Mouse (Mus musculus) hindbrain, embryonic 16.5 days (tissue): Measurements from ENCODE around the gene Fbxo47. TPM values are rescaled to one million over a fixed set of nuclear protein-coding genes. Genes with fewer than 3 reads are reported as not detected.

Experiments
- ATAC-seq: fragments of 200-750 bp; cut with Nextera tagmentation; 2 replicates; pipeline ENCODE4 v1.8.0; 2017; ENCODE audit warnings: moderate TSS enrichment, moderate library complexity
- H3K27ac ChIP-seq: fragments of 300-500 bp; sonication (generic); 2 replicates; pipeline ENCODE4 v1.5.1; 2014; ENCODE audit warnings: low read depth, mild to moderate bottlenecking, control low read depth, low read length, moderate library complexity
- H3K27me3 ChIP-seq: fragments of 300-500 bp; sonication (generic); replicated peaks from 2 replicates; pipeline ENCODE4 v1.6.1; 2014; ENCODE audit warnings: low read length; ENCODE audit not compliant: control insufficient read depth, insufficient read depth
- H3K36me3 ChIP-seq: fragments of 300-500 bp; sonication (generic); 2 replicates; pipeline ENCODE4 v1.6.1; 2014; ENCODE audit warnings: mild to moderate bottlenecking, low read length, moderate library complexity, mixed read lengths; ENCODE audit not compliant: control insufficient read depth, insufficient read depth
- H3K4me1 ChIP-seq: fragments of 300-500 bp; sonication (generic); 2 replicates; pipeline ENCODE4 v1.6.1; 2014; ENCODE audit warnings: low read depth, low read length; ENCODE audit not compliant: control insufficient read depth, insufficient read depth
- H3K4me2 ChIP-seq: fragments of 300-500 bp; sonication (generic); 2 replicates; pipeline ENCODE4 v1.6.1; 2014; ENCODE audit warnings: mild to moderate bottlenecking, low read length, control low read depth, moderate library complexity
- H3K4me3 ChIP-seq: fragments of 300-500 bp; sonication (generic); 2 replicates; pipeline ENCODE4 v1.5.1; 2014; ENCODE audit warnings: mild to moderate bottlenecking, low read length, control low read depth, moderate library complexity
- H3K9ac ChIP-seq: fragments of 300-500 bp; sonication (generic); 2 replicates; pipeline ENCODE4 v1.6.1; 2014; ENCODE audit warnings: low read depth, mild to moderate bottlenecking, control low read depth, low read length, moderate library complexity
- H3K9me3 ChIP-seq: fragments of 300-500 bp; sonication (generic); 2 replicates; pipeline ENCODE4 v1.6.1; 2014; ENCODE audit warnings: mild to moderate bottlenecking, low read length, moderate library complexity; ENCODE audit not compliant: control insufficient read depth
- WGBS: fragments of 180-500 bp; shearing (Covaris S2); extraction: QIAGEN DNeasy Blood & Tissue Kit; methylation state at CpG from one replicate; pipeline ENCODE4 v1.1.7; 2014; 5-methylcytosine and 5-hydroxymethylcytosine counted together
- polyA plus RNA-seq: library from polyadenylated mRNA; unstranded; fragments of >200 nt; fragmentation: Nextera tagmentation; extraction: Ambion mirVana; gene quantifications from 2 replicates; pipeline ENCODE4 v1.2.1, GENCODE M21; 2015

Fbxo47 gene
- polyA plus RNA-seq, 1 experiment from 2014 or later = 0.43 TPM

- Histone ChIP-seq H3K4me3 (no peak overlapping the region), H3K27me3 (no peaks in the 10 kb centered on the region), H3K4me1 (peaks cover 89% of the 10 kb centered on the region), H3K27ac (peak overlapping the region; percentile 62), H3K9me3 (no peaks in the 10 kb centered on the region), H3K9ac (no peak overlapping the region; the same call in 1 of the 2 replicates), H3K36me3 (peaks cover 13% of the 10 kb centered on the region), H3K4me2 (no peak overlapping the region)
- 34% methylated on average over 5 of the region's 5 CpGs for WGBS
- no peak for ATAC-seq
These were observed 75.2 kb downstream of the Fbxo47 start for GRCm38 (mm10) chr11:97808621-97809234.

- H3K4me2 ChIP-seq = no peak overlapping the region
- WGBS = 63% methylated on average over 2 of the region's 2 CpGs
- peak overlapping the region; percentile 37; the same call in 1 of the 2 replicates for H3K27ac ChIP-seq
These were observed 75.9 kb downstream of the Fbxo47 start for GRCm38 (mm10) chr11:97808093-97808492.

GRCm38 (mm10) chr11:97807626-97808025 is 76.3 kb downstream of the Fbxo47 start:
- Histone ChIP-seq H3K4me1 (peaks cover 83% of the 10 kb centered on the region), H3K9me3 (no peaks in the 10 kb centered on the region), H3K9ac (no peak overlapping the region), H3K27ac (peak overlapping the region; percentile 37), H3K27me3 (no peaks in the 10 kb centered on the region), H3K4me3 (no peak overlapping the region), H3K36me3 (peaks cover 13% of the 10 kb centered on the region), H3K4me2 (no peak overlapping the region)
- no peak for ATAC-seq
- WGBS = 48% methylated on average over 6 of the region's 6 CpGs

More at GRCm38 (mm10) chr11:97808093-97808492, 75.9 kb downstream of the Fbxo47 start:
- no peak overlapping the region for H3K9ac ChIP-seq
- ATAC-seq = no peak
- H3K9me3 ChIP-seq = no peaks in the 10 kb centered on the region
- no peaks in the 10 kb centered on the region for H3K27me3 ChIP-seq
- no peak overlapping the region for H3K4me3 ChIP-seq
- H3K36me3 ChIP-seq = peaks cover 13% of the 10 kb centered on the region
- peaks cover 85% of the 10 kb centered on the region for H3K4me1 ChIP-seq

- Histone ChIP-seq H3K4me2 (peak overlapping the region; percentile 45), H3K4me3 (no peak overlapping the region), H3K9me3 (no peaks in the 10 kb centered on the region), H3K27me3 (no peaks in the 10 kb centered on the region), H3K4me1 (peaks cover 83% of the 10 kb centered on the region), H3K9ac (no peak overlapping the region), H3K27ac (peak overlapping the region; percentile 82), H3K36me3 (peaks cover 13% of the 10 kb centered on the region)
- 53% methylated on average over 7 of the region's 7 CpGs for WGBS
- no peak for ATAC-seq
These were observed 77.4 kb downstream of the Fbxo47 start for GRCm38 (mm10) chr11:97806613-97806964.

- H3K27ac ChIP-seq = peak overlapping the region; percentile 82
- H3K4me3 ChIP-seq = peak overlapping the region; percentile 16
- no peaks in the 10 kb centered on the region for H3K27me3 ChIP-seq
- peak; percentile 59 for ATAC-seq
- H3K4me1 ChIP-seq = peaks cover 83% of the 10 kb centered on the region
- H3K36me3 ChIP-seq = peaks cover 13% of the 10 kb centered on the region
- peak overlapping the region; percentile 47 for H3K9ac ChIP-seq
- H3K4me2 ChIP-seq = peak overlapping the region; percentile 45
- H3K9me3 ChIP-seq = no peaks in the 10 kb centered on the region
- WGBS = 29% methylated on average over 15 of the region's 15 CpGs
These were observed 78.0 kb downstream of the Fbxo47 start for GRCm38 (mm10) chr11:97805662-97806612.

- Histone ChIP-seq H3K4me3 (no peak overlapping the region), H3K9me3 (no peaks in the 10 kb centered on the region), H3K4me2 (peak overlapping the region; percentile 45), H3K36me3 (peaks cover 10% of the 10 kb centered on the region), H3K27me3 (no peaks in the 10 kb centered on the region), H3K27ac (peak overlapping the region; percentile 82), H3K9ac (no peak overlapping the region), H3K4me1 (peaks cover 79% of the 10 kb centered on the region)
- WGBS = 22% methylated on average over 9 of the region's 9 CpGs
- ATAC-seq = peak; percentile 32
These were observed 78.9 kb downstream of the Fbxo47 start for GRCm38 (mm10) chr11:97804841-97805661.

GRCm38 (mm10) chr11:97803847-97804246 is 80.1 kb downstream of the Fbxo47 start:
- peaks cover 8% of the 10 kb centered on the region for H3K36me3 ChIP-seq
- peaks cover 71% of the 10 kb centered on the region for H3K4me1 ChIP-seq
- no peak for ATAC-seq
- no peaks in the 10 kb centered on the region for H3K9me3 ChIP-seq
- H3K4me2 ChIP-seq = no peak overlapping the region
- WGBS = 80% methylated on average over 5 of the region's 5 CpGs
- no peak overlapping the region for H3K9ac ChIP-seq
- H3K4me3 ChIP-seq = no peak overlapping the region
- peak overlapping the region; percentile 23 for H3K27ac ChIP-seq
- no peaks in the 10 kb centered on the region for H3K27me3 ChIP-seq
